Mouse (Mus musculus) cerebellum, postnatal 36 days (tissue): ENCODE measurements around the gene Dctpp1.

ENCODE experiments used
- DNase-seq, 2 experiments: peaks; one replicate each; pipeline ENCODE4 v3.0.0; 2021 to 2022; ENCODE audit warnings: mixed read lengths in 2 of 2

Gene Dctpp1

DNA sequence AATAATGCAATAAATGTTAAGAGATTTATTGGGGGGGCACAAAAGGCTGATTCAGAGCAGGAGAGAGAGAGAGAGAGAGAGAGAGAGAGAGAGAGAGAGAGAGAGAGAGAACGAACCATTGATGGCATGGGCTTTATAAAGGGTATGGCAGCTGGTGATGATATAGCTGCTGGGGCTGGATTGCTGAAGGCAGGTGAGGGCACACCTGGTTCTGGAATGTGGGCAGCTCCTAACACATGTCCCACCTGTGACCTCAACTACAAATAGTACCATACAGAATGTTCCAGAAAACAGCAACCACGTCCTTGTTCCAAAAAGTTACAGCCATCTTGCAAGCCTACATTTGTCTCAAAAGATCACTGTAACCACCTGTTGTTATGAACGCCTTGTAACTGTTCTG is 29.1 kb downstream of the Dctpp1 start:
- no peak for DNase-seq

GRCm38 (mm10) chr7:127228615-127229303 is 31.8 kb downstream of the Dctpp1 start:
- peak; percentile 85 to 87 for DNase-seq

DNA sequence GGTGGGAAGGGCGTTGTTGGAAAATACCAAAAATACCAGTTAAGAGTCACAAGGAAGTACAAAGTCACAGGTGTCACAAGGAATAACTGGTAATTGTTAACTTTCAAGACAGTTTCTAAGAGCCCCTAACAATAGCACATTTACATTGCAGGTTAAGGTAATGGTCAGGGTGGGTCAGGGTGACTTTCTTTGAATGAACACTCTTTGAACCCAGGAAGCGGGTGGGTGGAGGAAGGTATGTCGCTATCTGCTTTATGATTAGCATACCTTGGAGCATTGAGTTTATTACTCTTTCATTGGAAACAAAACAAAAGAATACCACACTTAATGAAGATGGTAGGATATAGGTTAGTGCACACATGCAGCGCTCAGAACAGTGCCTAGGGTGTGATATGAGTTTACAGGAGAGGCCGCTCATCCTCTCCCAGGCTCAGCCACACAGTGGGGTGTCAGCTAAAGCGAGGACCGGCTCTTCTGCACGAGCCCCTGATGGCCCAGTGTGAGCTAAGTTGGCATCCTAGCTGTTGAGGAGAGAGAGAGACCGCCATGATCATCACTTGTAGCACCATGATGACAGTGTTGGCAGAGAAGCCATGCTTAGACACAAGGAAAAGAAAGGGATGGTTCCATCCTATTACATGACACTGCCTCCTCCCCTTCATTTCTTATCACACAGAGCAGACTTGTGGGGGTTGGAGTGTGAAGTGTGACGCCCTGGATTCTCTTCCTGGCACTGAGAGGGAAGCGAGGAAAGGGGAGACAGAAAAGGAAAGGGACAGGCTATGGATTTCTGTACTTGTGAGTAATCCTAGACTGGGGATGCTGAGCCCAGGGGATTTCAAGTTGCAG is 35.1 kb downstream of the Dctpp1 start:
- no peak for DNase-seq

DNA sequence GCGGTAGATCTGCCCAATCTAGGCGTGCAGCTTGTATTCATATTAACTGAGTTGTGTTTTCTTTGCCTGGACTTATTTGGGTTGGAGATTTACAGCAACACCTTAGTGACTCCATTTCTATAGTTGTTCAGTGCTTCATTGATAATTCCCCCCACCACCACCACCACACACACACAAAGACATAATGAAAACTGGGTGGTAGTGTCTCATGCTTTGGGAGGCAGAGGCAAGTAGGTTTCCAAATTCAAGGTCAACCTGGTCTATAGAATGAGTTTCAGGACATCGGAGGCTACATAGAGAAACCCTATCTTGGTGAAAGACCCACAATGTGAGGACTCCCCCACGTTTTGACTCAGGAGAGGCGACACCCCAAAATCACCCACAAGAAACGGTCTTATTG is 35.9 kb downstream of the Dctpp1 start:
- no peak for DNase-seq

- no peak for DNase-seq
Measured at GRCm38 (mm10) chr7:127223515-127224478, 36.7 kb downstream of the Dctpp1 start.

DNA sequence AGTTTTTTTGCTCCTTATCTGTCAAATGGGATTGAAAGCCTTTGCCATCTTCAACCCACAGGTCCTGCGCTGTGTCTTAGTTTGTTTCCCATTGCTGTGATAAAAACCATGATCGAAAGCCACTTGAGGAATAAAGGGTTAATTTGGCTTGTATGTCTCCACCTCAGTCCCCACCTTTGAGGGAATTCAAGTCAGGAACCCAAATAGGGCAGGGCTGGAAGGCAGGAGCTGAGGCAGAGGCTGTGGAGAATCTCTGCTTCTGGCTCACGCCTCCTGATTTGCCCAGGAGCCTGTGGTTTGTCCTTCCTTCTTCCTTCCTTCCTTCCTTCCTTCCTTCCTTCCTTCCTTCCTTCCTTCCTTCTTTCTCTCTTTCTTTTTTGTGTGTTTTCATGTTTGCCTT is 37.4 kb downstream of the Dctpp1 start:
- DNase-seq = no peak

GRCm38 (mm10) chr7:127220440-127220839 is 40.1 kb downstream of the Dctpp1 start:
- no peak for DNase-seq

DNA sequence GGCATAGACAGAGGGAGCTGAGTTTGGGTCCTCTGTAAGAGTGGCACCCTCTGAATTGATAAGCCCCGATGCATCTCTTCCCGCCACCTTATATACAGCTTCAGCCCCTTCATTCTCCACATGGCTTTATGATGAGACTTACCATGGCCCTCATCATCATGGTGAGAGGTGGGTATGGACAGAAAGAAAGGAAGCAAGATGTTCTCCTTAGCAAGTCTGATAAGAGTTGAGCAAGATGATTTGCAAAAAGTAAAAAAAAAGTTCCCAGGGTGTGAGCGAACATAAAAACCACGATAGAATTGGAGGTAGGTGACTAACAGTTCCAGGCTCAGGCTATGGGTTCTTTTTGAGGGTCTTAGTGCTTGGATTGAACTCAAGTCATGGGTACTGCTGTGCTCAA is 41.8 kb downstream of the Dctpp1 start:
- DNase-seq = no peak

GRCm38 (mm10) chr7:127217901-127218642 is 42.4 kb downstream of the Dctpp1 start:
- DNase-seq = no peak

DNA sequence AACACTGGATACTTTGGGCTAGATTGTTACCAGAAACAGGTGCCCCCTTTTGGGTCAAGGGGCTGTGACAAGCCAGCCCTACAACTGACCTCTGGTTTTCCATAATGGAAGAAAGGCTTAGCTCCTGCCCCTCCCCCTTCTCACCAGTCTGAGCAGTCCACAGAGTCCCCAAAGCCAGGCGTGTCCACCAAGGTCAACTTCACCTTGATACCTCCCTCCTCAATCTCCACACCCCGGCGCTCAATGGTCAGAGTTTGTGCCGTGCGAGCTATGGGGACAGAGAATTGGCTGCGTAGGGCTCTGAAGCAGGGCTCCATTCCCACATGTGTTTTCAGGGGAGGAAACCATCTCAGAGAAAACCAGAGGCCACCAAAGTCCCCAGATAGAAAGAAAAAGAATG is 43.0 kb downstream of the Dctpp1 start:
- no peak for DNase-seq

- DNase-seq = no peak
Measured at GRCm38 (mm10) chr7:127216307-127216706, 44.2 kb downstream of the Dctpp1 start.

- peak; percentile 64 to 68 for DNase-seq
Measured at GRCm38 (mm10) chr7:127214981-127215871, 45.3 kb downstream of the Dctpp1 start.

DNA sequence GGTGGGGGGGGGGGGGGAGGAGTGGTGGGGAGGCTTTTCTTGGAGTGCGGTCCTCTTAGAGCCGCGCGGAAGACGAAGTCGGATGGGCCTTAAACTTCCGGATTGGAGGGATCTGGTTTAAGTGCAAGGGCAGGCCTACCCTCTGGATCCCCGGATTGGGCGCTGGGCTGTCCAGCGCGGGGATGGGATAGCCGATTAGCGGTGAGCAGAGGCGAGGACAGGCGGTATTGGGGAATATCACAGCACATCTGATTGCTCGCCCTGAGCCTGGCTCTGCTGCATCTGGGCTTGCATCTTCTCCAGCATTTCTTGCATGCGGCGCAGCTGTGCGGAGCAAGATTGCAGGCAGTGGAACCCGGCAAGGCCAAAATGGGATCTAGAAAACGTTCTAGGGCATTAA is 46.0 kb downstream of the Dctpp1 start:
- DNase-seq = no peak

DNA sequence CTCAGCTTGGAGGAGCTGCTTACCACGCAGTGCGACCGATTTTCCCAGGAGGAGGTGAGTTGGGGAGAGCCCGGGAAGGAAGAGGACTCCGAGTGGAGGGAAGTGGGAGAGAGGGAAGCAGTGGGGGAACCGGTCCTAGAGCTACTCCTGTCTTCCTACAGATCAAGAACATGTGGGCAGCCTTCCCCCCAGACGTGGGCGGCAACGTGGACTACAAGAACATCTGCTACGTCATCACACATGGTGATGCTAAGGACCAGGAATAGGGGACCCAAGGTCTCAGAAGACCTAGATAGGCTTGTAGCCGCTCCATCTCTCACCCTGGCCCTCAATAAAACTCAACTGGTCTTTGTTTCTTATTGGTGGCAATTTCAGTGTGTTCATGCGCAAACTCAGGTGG is 46.6 kb downstream of the Dctpp1 start:
- DNase-seq = no peak

DNA sequence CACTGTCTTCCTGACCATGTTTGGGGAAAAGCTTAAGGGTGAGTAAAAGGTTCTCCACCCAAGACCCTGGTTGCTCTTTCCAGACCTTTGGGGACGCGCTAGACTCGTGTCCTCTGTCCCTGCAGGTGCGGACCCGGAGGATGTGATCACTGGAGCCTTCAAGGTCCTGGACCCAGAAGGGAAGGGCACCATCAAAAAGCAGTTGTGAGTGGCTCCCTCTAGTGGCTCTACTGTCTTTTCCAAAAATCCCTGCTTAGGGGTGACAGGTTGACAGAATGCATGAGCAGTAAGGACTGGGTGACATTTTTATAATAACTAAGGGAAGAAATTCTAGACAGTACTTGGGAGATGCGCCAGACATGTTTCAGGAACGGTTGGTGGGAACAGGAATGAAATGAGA is 47.0 kb downstream of the Dctpp1 start:
- DNase-seq = peak; percentile 35 to 49

- no peak for DNase-seq
Measured at GRCm38 (mm10) chr7:127212432-127213250, 47.9 kb downstream of the Dctpp1 start.

DNA sequence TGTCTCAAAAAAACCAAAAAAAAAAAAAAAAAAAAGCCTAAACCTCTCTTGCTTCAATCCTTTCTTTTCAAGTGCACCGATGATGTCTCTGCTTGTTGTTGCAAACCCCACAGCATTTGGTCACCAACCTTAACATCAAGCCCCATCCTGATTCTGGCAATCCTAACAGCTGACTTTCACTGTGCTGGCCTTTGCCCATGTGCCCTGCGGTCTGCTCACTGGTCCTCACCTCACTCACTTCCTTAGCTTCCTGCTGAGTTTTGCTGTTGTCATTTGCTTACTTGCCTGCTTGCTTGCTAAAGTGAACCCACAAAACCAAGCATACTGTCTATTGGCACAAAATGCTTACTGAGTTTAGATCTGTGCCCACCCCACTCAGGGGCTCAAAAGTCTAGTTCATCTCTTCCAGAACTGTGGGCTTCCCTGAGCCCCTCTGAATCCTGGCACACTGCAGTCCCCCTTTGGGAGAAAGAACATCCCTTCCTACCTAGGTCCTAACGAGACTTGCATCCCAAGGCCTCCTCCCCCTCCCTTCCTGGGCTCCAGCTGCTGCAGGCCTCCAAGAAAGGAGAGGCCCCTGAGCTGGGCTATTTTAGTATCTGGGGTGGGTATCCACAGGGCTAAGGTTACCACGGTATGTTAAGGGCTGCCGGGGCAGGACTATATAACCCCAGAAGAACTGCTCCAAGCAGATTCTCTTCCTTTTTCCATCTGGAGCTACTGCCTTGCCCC is 49.3 kb downstream of the Dctpp1 start:
- DNase-seq = no peak

DNA sequence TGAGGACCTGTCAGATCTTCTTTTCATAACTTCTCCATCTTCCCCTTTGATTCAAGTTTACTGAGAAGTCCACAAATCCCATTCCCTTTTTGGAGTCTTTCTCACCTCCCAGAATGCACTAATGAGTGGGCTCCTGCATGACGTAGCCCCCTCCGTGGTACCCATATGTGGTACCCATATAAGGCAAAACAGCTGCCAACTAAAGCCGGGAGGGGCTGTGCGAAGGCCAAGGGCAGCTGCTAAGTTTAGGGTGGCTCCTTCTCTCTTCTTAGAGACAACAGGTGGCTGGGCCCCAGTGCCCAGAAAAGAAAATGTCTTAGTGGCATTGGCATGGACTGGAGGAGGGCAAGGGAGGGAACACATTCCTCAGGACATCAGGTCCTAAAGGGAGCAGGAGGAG is 50.2 kb downstream of the Dctpp1 start:
- DNase-seq = no peak

GRCm38 (mm10) chr7:127209851-127210250 is 50.7 kb downstream of the Dctpp1 start:
- DNase-seq = no peak
